Mouse (Mus musculus): ENCODE measurements around the gene Pianp. TPM values are rescaled to one million over a fixed set of nuclear protein-coding genes. Genes with fewer than 3 reads are reported as not detected.

Pianp gene
- total RNA-seq (2023), result 0.21 TPM

GRCm38 (mm10) chr6:124996551-124997501 is at the start of gene Pianp:
Gene Pianp, plus strand, starts transcription at chr6:124996694.

GRCm38 (mm10) chr6:124965088-124965719 is 31.3 kb upstream of the Pianp start, which contains the start of gene Cops7a:
Gene Cops7a, minus strand, starts transcription at chr6:124965538.

GRCm38 (mm10) chr6:125009129-125009180 is 12.5 kb downstream of the Pianp start, which contains the start of gene Zfp384:
Gene Zfp384, plus strand, starts transcription at chr6:125009145.

GRCm38 (mm10) chr6:125039533-125040153 is 43.1 kb downstream of the Pianp start, which contains the start of gene Ing4:
Gene Ing4, plus strand, starts transcription at chr6:125039760.

GRCm38 (mm10) chr6:125049678-125050077 is 53.2 kb downstream of the Pianp start, which contains the start of gene Acrbp:
Gene Acrbp, plus strand, starts transcription at chr6:125049689.

Other genes with a start within 250 kb of the Pianp start
- gene Gm45234, start 240.7 kb upstream of the Pianp start, total RNA-seq (2023), result 3.8 TPM
- 107 TPM for gene Atn1, start 240.2 kb upstream of the Pianp start, total RNA-seq (2023)
- 1.4 TPM for gene Eno2, start 227.0 kb upstream of the Pianp start, total RNA-seq (2023)
- gene Lrrc23, start 217.0 kb upstream of the Pianp start, total RNA-seq (2023), result 10.1 TPM
- gene Spsb2, start 188.0 kb upstream of the Pianp start, total RNA-seq (2023), result 3.6 TPM
- 26.1 TPM for gene Tpi1, start 182.4 kb upstream of the Pianp start, total RNA-seq (2023)
- 79.3 TPM for gene Usp5, start 167.2 kb upstream of the Pianp start, total RNA-seq (2023)
- gene Cdca3, start 167.1 kb upstream of the Pianp start, total RNA-seq (2023), result 2.0 TPM
- not detected for gene Gnb3, start 156.4 kb upstream of the Pianp start, total RNA-seq (2023)
- gene P3h3, start 138.9 kb upstream of the Pianp start, total RNA-seq (2023), result not detected
- not detected for gene Gpr162, start 132.7 kb upstream of the Pianp start, total RNA-seq (2023)
- gene Cd4, start 108.5 kb upstream of the Pianp start, total RNA-seq (2023), result 9.1 TPM
- 0.83 TPM for gene Lag3, start 85.0 kb upstream of the Pianp start, total RNA-seq (2023)
- gene Ptms, start 76.6 kb upstream of the Pianp start, total RNA-seq (2023), result 25.0 TPM
- gene Mlf2, start 65.3 kb upstream of the Pianp start, total RNA-seq (2023), result 77.4 TPM
- gene Cops7a, start 31.2 kb upstream of the Pianp start, total RNA-seq (2023), result 33.3 TPM
- 68.9 TPM for gene Zfp384, start 12.5 kb downstream of the Pianp start, total RNA-seq (2023)
- gene Ing4, start 43.1 kb downstream of the Pianp start, total RNA-seq (2023), result 83.2 TPM
- gene Acrbp, start 53.0 kb downstream of the Pianp start, total RNA-seq (2023), result 15.9 TPM
- gene Lpar5, start 71.2 kb downstream of the Pianp start, total RNA-seq (2023), result 17.4 TPM
- 272 TPM for gene Chd4, start 99.3 kb downstream of the Pianp start, total RNA-seq (2023)
- gene Nop2, start 135.2 kb downstream of the Pianp start, total RNA-seq (2023), result 43.1 TPM
- gene Iffo1, start 148.5 kb downstream of the Pianp start, total RNA-seq (2023), result 29.9 TPM
- 391 TPM for gene Gapdh, start 169.8 kb downstream of the Pianp start, total RNA-seq (2023)
- 42.1 TPM for gene Ncapd2, start 195.0 kb downstream of the Pianp start, total RNA-seq (2023)
- gene Mrpl51, start 195.1 kb downstream of the Pianp start, total RNA-seq (2023), result 27.5 TPM
- gene Vamp1, start 218.9 kb downstream of the Pianp start, total RNA-seq (2023), result 93.5 TPM
- 51.6 TPM for gene Tapbpl, start 235.2 kb downstream of the Pianp start, total RNA-seq (2023)
- 218 TPM for gene Cd27, start 240.3 kb downstream of the Pianp start, total RNA-seq (2023)